Mouse (Mus musculus) mouse trophoblast stem cell (cell line): ENCODE data around the gene Senp8.

Experiments
- in situ Hi-C, 2 experiments: fragments of 300-500 bp; cut with MseI, MboI; formaldehyde crosslinking; loops; 2 replicates in 1 of 2; 3 replicates in 1 of 2; pipeline ENCODE4 v1.15.1; 2025

The Senp8 gene

DNA sequence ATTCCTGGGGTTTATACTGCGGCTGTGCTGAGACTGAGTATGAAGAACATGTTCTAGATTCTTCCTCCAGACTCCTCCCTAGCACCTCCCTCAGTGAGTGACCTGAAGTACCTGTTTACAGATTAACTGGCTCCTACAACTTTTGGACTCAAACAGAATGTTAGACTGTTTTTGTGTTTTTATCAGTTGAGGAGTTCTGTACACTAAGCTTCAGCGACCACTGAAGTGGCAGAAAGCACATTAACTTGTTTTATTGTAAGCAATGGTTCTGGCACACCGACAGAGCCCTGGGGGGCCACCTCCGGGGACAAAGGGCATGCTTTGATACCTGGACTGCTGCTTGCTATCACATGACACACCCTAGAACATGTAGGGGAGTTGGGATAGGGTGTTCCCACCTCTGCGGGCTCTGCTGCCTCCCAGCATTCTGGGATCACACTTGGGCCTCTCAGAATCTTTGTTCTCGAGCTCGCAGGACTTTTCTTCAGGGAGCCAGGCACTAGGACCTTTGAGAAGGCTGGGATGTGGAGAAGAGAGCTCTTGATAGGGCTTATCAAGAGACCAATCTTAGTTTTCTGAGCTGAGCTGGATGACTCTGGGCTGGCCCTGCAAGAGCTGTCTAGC, 34.1 kb downstream of the Senp8 start:
- in situ Hi-C loops = no loop called here

- in situ Hi-C loops = no loop called here
Measured at GRCm38 (mm10) chr9:59709225-59709624, 41.3 kb downstream of the Senp8 start.

- in situ Hi-C loops = no loop called here
Measured at GRCm38 (mm10) chr9:59706850-59707825, 43.4 kb downstream of the Senp8 start.

GRCm38 (mm10) chr9:59703099-59703498, 47.4 kb downstream of the Senp8 start:
- in situ Hi-C loops = no loop called here

GRCm38 (mm10) chr9:59701094-59701493, 49.4 kb downstream of the Senp8 start:
- in situ Hi-C loops = no loop called here

- in situ Hi-C loops = no loop called here
Measured at GRCm38 (mm10) chr9:59696381-59696780, 54.1 kb downstream of the Senp8 start.

DNA sequence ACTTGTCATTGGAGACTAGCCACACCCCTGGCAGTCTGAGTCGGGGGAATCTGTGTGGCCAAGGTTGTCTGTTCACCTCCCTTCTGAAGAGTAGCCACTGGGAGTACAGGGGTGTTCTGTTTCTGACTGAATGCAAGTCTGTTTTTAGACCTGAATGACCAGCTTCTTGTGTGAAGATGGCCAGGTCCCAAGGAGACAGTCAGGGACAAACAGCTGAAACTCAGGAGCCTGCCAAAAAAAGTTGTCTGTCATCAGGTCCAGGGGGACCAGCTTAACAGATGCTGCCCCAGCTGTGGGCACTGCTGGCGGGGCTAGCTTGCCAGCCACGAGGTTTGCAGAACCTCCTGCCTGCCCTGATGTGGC, 55.1 kb downstream of the Senp8 start:
- in situ Hi-C loops = no loop called here

DNA sequence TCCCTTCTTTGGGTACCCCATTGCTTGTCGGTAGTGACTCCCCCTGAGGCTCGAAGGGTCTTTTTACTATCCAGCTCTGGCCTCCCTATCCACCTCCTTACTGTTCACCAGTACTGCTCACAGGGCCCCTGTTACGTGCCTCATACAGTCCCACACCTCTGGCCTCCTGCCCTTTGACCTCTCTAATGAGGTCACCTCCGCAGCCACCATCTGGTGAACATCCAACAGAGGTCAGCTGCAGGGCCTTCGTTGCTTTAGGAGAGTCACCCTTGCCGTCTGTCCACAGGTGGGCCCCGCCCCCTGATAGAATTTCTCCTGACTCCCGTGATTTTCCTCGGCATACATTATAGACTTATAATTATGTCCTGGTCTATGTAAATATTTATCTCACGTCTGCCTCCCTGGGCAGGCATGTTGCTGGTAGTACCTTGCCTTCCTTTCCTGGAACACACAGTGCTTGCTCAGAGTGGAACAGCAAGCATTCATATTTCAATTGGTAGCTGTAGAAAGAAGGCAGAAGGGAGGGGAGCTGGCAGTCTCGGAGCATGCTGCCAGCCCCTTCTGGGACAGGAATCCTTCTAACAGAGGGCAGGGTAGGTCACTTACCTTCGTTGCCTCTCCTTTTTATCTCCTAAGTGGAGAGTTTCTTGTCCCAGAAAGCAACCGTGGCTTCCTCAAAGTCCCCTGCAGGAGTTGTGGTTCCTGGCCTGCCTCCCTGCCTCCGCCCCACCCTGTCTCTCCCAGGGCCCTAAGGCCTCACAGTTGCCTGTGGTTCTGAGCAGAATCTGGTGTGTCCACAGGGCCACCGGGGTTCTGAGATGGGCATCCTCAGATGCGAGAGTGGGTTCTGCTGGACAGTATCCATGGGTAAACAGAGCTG, 55.7 kb downstream of the Senp8 start:
- in situ Hi-C loops = no loop called here

DNA sequence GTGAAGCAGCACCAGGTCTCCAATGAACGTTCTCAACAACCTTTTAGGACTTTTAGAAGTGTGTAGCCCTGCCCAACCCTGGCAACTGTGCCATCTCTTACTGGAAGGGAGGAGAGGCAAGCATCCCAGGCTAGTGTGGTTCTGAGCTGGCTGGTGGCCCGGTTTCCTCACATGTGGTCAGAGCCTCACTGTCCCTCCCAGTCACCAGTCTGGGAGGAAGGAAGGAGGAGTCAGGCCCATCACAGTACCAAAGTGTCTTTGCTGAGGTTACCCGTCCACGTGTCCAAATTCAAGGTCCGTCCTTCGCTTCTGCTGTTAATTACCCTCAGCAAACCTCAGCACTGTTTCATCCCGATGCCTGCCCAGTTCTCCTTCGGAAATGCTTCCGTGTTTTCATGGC, 58.4 kb downstream of the Senp8 start:
- in situ Hi-C loops = no loop called here

- in situ Hi-C loops = no loop called here
Measured at GRCm38 (mm10) chr9:59691635-59692094, 58.8 kb downstream of the Senp8 start.

DNA sequence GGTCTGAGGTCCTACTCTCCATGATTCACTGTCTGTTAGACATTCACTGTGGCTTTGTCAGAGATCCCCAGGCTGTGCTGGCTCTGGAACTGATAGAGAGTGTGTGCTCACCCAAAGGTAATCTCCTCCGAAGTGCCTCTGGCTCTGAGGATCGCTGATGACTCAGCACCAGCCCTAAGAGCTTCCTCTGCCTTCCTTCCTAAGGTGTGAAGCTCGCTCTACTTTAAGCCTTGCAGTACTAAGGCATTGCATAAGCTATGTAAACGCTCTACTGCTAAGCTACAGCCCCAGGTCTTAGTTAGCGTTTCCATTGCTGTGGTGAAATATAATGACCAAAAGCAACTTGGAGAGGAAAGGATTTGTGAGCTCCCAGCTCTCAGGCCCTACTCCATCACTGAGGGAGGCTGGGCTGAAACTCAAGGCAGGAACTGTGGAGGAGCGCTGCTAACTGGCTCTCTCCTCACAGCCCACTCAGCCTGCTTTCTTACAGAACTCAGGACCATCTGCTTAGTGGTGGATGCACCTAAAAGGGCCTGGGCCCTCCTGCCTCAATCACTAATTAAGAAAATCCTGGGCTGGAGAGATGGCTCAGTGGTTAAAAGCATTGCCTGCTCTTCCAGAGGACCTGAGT, 63.0 kb downstream of the Senp8 start:
- in situ Hi-C loops = no loop called here
